Mouse (Mus musculus) thymus, adult 2 months (tissue): ENCODE measurements around the gene Tnrc6c.

ENCODE experiments used
- CTCF ChIP-seq: fragments of 200-500 bp; IDR thresholded peaks from 2 replicates; pipeline ENCODE4 v1.5.1; 2012; ENCODE audit warnings: mild to moderate bottlenecking, control low read depth, low read length, moderate library complexity, borderline replicate concordance; ENCODE audit not compliant: control insufficient read depth, poor library complexity, insufficient read depth; ENCODE audit errors: extremely low read depth
- POLR2A ChIP-seq: fragments of 200-500 bp; IDR thresholded peaks from 2 replicates; pipeline ENCODE4 v1.6.1; 2012; ENCODE audit warnings: mild to moderate bottlenecking, low read length, control low read depth, moderate library complexity; ENCODE audit not compliant: control insufficient read depth, poor library complexity, insufficient read depth; ENCODE audit errors: extremely low read depth

- TF ChIP-seq POLR2A (no peak), CTCF (peak; percentile 19; the same call in 1 of the 2 replicates)
Observed at GRCm38 (mm10) chr11:117790703-117791440, 136.8 kb downstream of the Tnrc6c start.
